9 mouse cellular contexts compared by ENCODE assay signal in the genomic region with DNA sequence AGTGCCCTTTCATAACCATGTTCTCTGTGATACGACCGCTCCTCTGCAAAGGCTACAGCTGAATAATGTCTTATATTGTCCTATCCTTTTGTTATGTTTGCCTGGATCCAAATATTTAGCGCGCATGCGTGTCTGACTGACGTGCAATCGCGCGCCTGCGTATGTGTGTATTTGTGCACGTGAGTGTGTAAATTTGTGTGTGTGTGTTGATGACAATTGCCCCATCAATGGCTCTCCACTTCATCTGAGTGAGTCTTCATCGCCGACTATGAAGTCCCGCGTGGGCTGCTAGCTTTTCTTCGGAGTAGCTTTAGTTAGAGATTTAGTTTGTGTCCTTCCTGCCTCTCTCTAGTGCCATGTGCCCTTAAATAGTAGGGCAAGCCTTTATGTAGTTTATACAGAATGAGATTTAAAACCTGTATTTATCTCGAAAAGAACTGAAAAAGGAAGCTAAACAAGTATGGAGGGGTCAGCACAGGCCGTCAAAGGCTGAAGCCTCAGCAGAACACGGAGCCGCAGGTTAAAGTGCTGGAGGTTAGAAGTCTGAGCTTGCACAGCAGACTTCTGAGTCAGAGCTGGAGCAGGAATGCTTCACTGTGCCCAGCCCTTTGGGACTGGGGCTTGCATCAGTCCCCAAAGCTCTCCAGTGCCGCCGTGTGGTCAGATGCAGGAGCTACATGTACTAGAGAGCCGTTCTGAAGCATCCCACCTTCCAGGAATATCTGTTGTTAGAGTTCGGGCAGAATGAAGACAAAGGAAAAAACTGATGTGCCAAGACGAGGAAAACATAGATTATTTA. TPM values are rescaled to one million over a fixed set of nuclear protein-coding genes. Genes with fewer than 3 reads are reported as not detected.
DNase-seq lines count a peak whose midpoint lies in the region; ATAC-seq and TF ChIP-seq lines count a peak whose summit lies in the region.
"Had no signal": no experiment of that assay in that cellular context is flagged by ENCODE, and none has a peak within 500 bp of the region (broad histone marks: within the 10 kb centered on the region; RNA-seq: fewer than 3 reads in every experiment).

No protein-coding gene starts in this region.

- peaks cover 5 to 8% of the 10 kb centered on the region in 2 experiments; a peak in 2 of 4 replicates for H3K4me1 ChIP-seq in ES-E14 (ENCODE audit: control insufficient read depth in 2 of 2, insufficient read depth in 2 of 2, low read length in 2 of 2, poor library complexity in 1 of 2)
- no peaks in the 10 kb centered on the region for H3K4me1 ChIP-seq in forebrain, postnatal 0 days (ENCODE audit: insufficient read depth)
- peaks cover 6% of the 10 kb centered on the region; the same call in 1 of the 2 replicates for H3K4me1 ChIP-seq in lung, embryonic 15.5 days

- H3K9me3 ChIP-seq in ES-E14 (ENCODE audit: control insufficient read depth, insufficient read depth, low read depth, low read length) = no peaks in the 10 kb centered on the region
- no peaks in the 10 kb centered on the region for H3K9me3 ChIP-seq in forebrain, postnatal 0 days (ENCODE audit: low read length)
- H3K9me3 ChIP-seq in lung, embryonic 15.5 days = no peaks in the 10 kb centered on the region
- H3K9me3 ChIP-seq: megakaryocyte, embryonic 14.5 days had no signal

- peak overlapping the region in 1 of 2 experiments; percentile 23; a peak in 1 of 4 replicates for H3K4me3 ChIP-seq in ES-E14 (ENCODE audit: insufficient read depth in 1 of 2, low read depth in 1 of 2, low read length in 2 of 2, poor library complexity in 1 of 2, severe bottlenecking in 1 of 2)
- H3K4me3 ChIP-seq in forebrain, postnatal 0 days (ENCODE audit: low read depth, low read length) = no peak overlapping the region
- no peak overlapping the region for H3K4me3 ChIP-seq in lung, embryonic 15.5 days
- H3K4me3 ChIP-seq: megakaryocyte, embryonic 14.5 days had no signal

- TF ChIP-seq CTCF in forebrain, postnatal 0 days (IDR thresholded peaks at IDR 0.05; ENCODE audit: low read depth) = peak; percentile 98

- peak; percentile 69 for DNase-seq in ES-E14 (ENCODE audit: low read depth, low spot score)
- peak; percentile 77 to 79 for DNase-seq in cerebellum, adult 18-20 months
- peak; percentile 89 for DNase-seq in forebrain, postnatal 0 days
- DNase-seq in heart, postnatal 4 days = peak; percentile 91
- peak; percentile 56 to 72 for DNase-seq in layer of hippocampus, adult 8-10 months (ENCODE audit: low spot score in 2 of 2)
- DNase-seq in ovary, postnatal 36 days (ENCODE audit: low spot score) = peak; percentile 77
- peak; percentile 79 for DNase-seq in thymus, postnatal 14 days

- peak; percentile 94 for ATAC-seq in forebrain, postnatal 0 days
- peak; percentile 90 for ATAC-seq in lung, embryonic 15.5 days (ENCODE audit: borderline replicate concordance, extremely low read depth, low FRiP score, low TSS enrichment)

- no peak overlapping the region for H3K9ac ChIP-seq in ES-E14 (ENCODE audit: insufficient read depth, low read depth, low read length, poor library complexity, severe bottlenecking)
- H3K9ac ChIP-seq in forebrain, postnatal 0 days = no peak overlapping the region
- H3K9ac ChIP-seq in lung, embryonic 15.5 days = no peak overlapping the region

- no peak overlapping the region for H3K4me2 ChIP-seq in forebrain, postnatal 0 days (ENCODE audit: low read depth)
- H3K4me2 ChIP-seq in lung, embryonic 15.5 days = 0 out of 2 replicates have a peak overlapping the region, but pooled peaks have one; percentile 19

- in situ Hi-C loops in ES-E14 (cut with MboI; ENCODE audit: low sequenced_read_pairs in 2 of 2, unreplicated experiment in 2 of 2) = loop anchor here (25.0 kb wide), 1 partner anchor 599 kb away; no protein-coding TSS in a partner anchor

- H3K27me3 ChIP-seq in forebrain, postnatal 0 days (ENCODE audit: insufficient read depth, low read length) = no peaks in the 10 kb centered on the region
- no peaks in the 10 kb centered on the region for H3K27me3 ChIP-seq in lung, embryonic 15.5 days

- peak overlapping the region; percentile 44 for H3K27ac ChIP-seq in ES-E14 (ENCODE audit: insufficient read depth, low read depth, low read length, poor library complexity, severe bottlenecking)
- H3K27ac ChIP-seq in forebrain, postnatal 0 days (ENCODE audit: low read depth, low read length) = no peak overlapping the region
- H3K27ac ChIP-seq in lung, embryonic 15.5 days = no peak overlapping the region

- no peaks in the 10 kb centered on the region for H3K36me3 ChIP-seq in ES-E14 (ENCODE audit: control insufficient read depth, insufficient read depth, low read length, poor library complexity, severe bottlenecking)
- H3K36me3 ChIP-seq in forebrain, postnatal 0 days (ENCODE audit: insufficient read depth) = no peaks in the 10 kb centered on the region
- no peaks in the 10 kb centered on the region for H3K36me3 ChIP-seq in lung, embryonic 15.5 days

- WGBS in forebrain, postnatal 0 days = 55% methylated on average over 25 of the region's 25 CpGs
- WGBS in lung, embryonic 15.5 days = 46% methylated on average over 25 of the region's 25 CpGs

TF ChIP-seq in ES-E14, 5 proteins besides CTCF, POLR2A, EP300 and RAD21:
- TF ChIP-seq HCFC1 (IDR thresholded peaks at IDR 0.05; ENCODE audit: borderline replicate concordance, insufficient read depth, low read length) = no peak; the same call in 1 of the 2 replicates
- 0 out of 2 replicates have a peak, but pooled peaks have one; percentile 23 for TF ChIP-seq MAFK (IDR thresholded peaks at IDR 0.05; ENCODE audit: insufficient read depth, low read depth, low read length)
- TF ChIP-seq ZNF384 (IDR thresholded peaks at IDR 0.05; ENCODE audit: low read depth, low read length) = peak; percentile 28; the same call in 1 of the 2 replicates
- TF ChIP-seq ZC3H11A (IDR thresholded peaks at IDR 0.05; ENCODE audit: borderline replicate concordance, low read depth, low read length) = peak; percentile 99
- TF ChIP-seq CHD2 (IDR thresholded peaks at IDR 0.05; ENCODE audit: low read depth, low read length) = no peak
TF ChIP-seq in ES-E14: peak in this region for 3.

RNA-seq across cellular contexts. Expression of gene Shcbp1l, which starts 38.5 kb away (rescaled TPM):
- total RNA-seq in ES-E14 (2012; rRNA removed) = 2.3 and 3.1 TPM in 2 replicates
- 3.1 and 3.3 TPM in 2 replicates for total RNA-seq in forebrain, postnatal 0 days (2014; rRNA removed)
- polyA plus RNA-seq in forebrain, postnatal 0 days (2015; fragmentation: Nextera tagmentation; extraction: Ambion mirVana) = 0.67 and 1.4 TPM in 2 replicates
- total RNA-seq in heart, postnatal 4 days (2021) = not detected
- total RNA-seq in layer of hippocampus, adult 8-10 months (2022) = 1 to 10 TPM; 2.5 to 6.7 (median 4.3) TPM
- polyA plus RNA-seq in lung, embryonic 15.5 days (2015; fragmentation: Nextera tagmentation; extraction: Ambion mirVana) = 0.15 and 0.36 TPM in 2 replicates

RNA-seq across cellular contexts. Expression of gene Lamc1, which starts 53.9 kb away (rescaled TPM):
- 313 and 410 TPM in 2 replicates for total RNA-seq in ES-E14 (2012; rRNA removed)
- total RNA-seq in forebrain, postnatal 0 days (2014; rRNA removed) = 25.2 and 42.4 TPM in 2 replicates
- 9.7 and 9.8 TPM in 2 replicates for polyA plus RNA-seq in forebrain, postnatal 0 days (2015; fragmentation: Nextera tagmentation; extraction: Ambion mirVana)
- total RNA-seq in heart, postnatal 4 days (2021) = 100 to 1,000 TPM; 351 to 364 TPM
- 10 to 100 TPM; 25.3 to 32.3 (median 28.6) TPM for total RNA-seq in layer of hippocampus, adult 8-10 months (2022)
- polyA plus RNA-seq in lung, embryonic 15.5 days (2015; fragmentation: Nextera tagmentation; extraction: Ambion mirVana) = 120 and 122 TPM in 2 replicates
